Mouse (Mus musculus): ENCODE results near the gene B4galnt2.
"Not testable (repeated sequence)": the region's sequence is repeated elsewhere in the genome, so short reads cannot be mapped to it uniquely, and the experiment has no call there.

B4galnt2 gene

GRCm38 (mm10) chr11:95896446-95897179 lies 18.1 kb downstream of the B4galnt2 start:
- DNase-seq (ENCODE audit: low spot score): no peak

GRCm38 (mm10) chr11:95890462-95891051 lies 24.1 kb downstream of the B4galnt2 start:
- DNase-seq (ENCODE audit: low spot score): no peak

- not testable (repeated sequence) for DNase-seq (ENCODE audit: low spot score)
Measured at GRCm38 (mm10) chr11:95879861-95880260, 34.8 kb downstream of the B4galnt2 start.

GRCm38 (mm10) chr11:95876296-95876695 lies 38.4 kb downstream of the B4galnt2 start:
- peak; percentile 58 for DNase-seq (ENCODE audit: low spot score)

GRCm38 (mm10) chr11:95875804-95876203 lies 38.9 kb downstream of the B4galnt2 start:
- DNase-seq (ENCODE audit: low spot score): no peak

- DNase-seq (ENCODE audit: low spot score): no peak
Measured at GRCm38 (mm10) chr11:95869918-95870470, 44.7 kb downstream of the B4galnt2 start.

GRCm38 (mm10) chr11:95869442-95869841 lies 45.2 kb downstream of the B4galnt2 start:
- no peak for DNase-seq (ENCODE audit: low spot score)

GRCm38 (mm10) chr11:95861397-95861796 lies 53.3 kb downstream of the B4galnt2 start:
- no peak for DNase-seq (ENCODE audit: low spot score)

GRCm38 (mm10) chr11:95860071-95860490 lies 54.6 kb downstream of the B4galnt2 start:
- peak; percentile 55 for DNase-seq (ENCODE audit: low spot score)

GRCm38 (mm10) chr11:95859468-95859855 lies 55.2 kb downstream of the B4galnt2 start:
- DNase-seq (ENCODE audit: low spot score): peak; percentile 86

GRCm38 (mm10) chr11:95858528-95859467 lies 55.9 kb downstream of the B4galnt2 start:
- DNase-seq (ENCODE audit: low spot score): peak; percentile 99

- no peak for DNase-seq (ENCODE audit: low spot score)
Measured at GRCm38 (mm10) chr11:95857716-95858527, 56.8 kb downstream of the B4galnt2 start.

GRCm38 (mm10) chr11:95857306-95857705 lies 57.4 kb downstream of the B4galnt2 start:
- no peak for DNase-seq (ENCODE audit: low spot score)

GRCm38 (mm10) chr11:95853684-95854083 lies 61.0 kb downstream of the B4galnt2 start:
- no peak for DNase-seq (ENCODE audit: low spot score)

- no peak for DNase-seq (ENCODE audit: low spot score)
Measured at GRCm38 (mm10) chr11:95850898-95851297, 63.8 kb downstream of the B4galnt2 start.

GRCm38 (mm10) chr11:95844935-95845334 lies 69.8 kb downstream of the B4galnt2 start:
- DNase-seq (ENCODE audit: low spot score): no peak

GRCm38 (mm10) chr11:95843421-95843950 lies 71.2 kb downstream of the B4galnt2 start:
- no peak for DNase-seq (ENCODE audit: low spot score)

- DNase-seq (ENCODE audit: low spot score): no peak
Measured at GRCm38 (mm10) chr11:95842953-95843352, 71.7 kb downstream of the B4galnt2 start.

GRCm38 (mm10) chr11:95842074-95842681 lies 72.5 kb downstream of the B4galnt2 start, which contains the start of gene Abi3:
TSS of gene Abi3 (minus strand) at chr11:95842476.
- DNase-seq (ENCODE audit: low spot score): no peak

GRCm38 (mm10) chr11:95841498-95841830 lies 73.2 kb downstream of the B4galnt2 start:
- DNase-seq (ENCODE audit: low spot score): no peak

Data from yolk sac, embryonic 10.5 days (tissue).